Mouse (Mus musculus): ENCODE measurements around the gene Gna15.

Gna15 gene

DNA sequence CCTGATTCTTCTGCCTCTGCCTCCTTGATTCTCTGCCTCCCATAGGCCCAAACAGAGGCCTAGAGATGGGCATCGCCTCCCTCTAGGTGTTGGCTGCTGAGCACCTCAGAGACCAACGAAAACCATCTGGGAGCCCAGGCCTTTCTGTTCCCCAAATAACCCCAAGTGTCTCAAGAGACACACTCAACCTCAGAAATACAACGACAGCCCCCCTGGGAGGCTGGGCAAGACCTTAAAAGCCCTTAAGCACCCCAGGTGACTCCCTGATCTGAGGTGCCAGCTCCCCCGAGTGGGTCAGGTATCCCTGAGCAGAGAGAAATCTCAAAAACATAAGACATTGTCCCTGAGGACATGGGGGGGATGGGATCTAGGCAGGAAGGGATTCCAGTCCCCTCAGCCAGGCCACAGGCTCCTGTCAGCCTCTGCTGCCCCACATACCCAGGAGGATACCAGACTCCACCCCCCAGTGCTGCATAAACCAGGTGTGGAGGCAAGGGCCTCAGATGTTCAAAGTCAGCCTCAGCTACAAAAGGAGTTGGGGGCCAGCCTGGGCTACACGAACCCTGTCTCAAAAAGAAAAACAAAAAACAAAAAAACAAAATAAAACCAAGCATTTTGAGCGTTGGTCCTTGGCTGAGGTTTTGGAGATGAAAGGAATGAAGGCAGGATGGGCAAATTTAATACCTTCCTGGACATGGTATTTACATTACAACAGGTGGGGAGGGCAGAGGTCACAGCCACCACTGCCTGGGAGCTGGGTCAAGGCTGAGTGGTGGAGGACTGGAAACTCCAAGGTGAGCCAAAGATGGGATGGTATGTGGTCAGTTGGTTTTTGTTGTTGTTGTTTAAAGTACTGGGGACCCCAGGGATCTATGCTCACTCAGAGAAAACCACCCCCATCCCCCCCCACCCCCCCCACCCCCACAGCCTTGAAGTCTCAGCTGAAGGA, 30.1 kb upstream of the Gna15 start:
- DNase-seq = no peak

DNA sequence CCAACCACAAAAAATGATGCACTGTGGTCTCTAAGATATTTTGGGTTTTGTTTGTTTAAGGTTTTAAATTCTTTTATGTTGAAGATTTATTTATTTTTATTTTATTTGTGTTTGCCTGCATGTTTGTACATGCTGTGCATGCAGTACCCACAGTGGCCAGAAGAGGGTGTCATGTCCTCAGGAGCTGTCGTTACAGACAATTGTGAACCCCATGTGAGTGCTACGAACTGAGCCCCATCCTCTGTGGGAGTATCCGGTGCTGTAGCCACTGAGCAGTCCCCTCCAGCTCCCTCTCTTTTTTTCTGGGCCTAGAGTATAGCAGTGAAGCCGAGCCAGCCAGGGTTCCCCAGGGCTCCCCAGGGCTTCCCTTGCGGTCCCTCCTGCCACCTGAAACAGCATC, 29.2 kb upstream of the Gna15 start:
- DNase-seq = peak in 1 of 2 experiments; percentile 74

DNA sequence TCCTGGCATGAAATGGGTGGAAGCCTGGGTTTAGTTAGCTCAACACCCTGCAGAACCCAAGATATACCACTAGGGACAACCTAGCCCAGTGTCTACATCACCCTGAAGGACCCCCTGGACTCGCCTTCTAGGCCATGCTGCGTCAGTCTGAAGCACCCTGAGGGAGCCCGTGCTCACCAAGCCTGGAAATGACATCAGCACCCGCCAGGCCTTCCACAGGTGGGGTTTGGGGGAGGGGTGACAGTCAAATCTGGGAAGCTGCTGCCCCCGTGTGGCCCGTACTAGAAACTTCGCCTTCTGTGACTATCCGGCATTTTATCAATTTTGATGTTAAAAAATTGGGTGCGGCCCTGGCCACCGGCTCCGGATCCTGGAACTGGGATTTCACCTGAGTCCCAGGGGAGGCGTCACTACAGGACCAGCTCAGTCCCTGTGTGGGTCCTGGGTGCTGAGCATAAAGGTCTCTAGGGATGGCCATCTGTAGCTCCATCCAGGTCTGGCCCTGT, 27.6 kb upstream of the Gna15 start:
- peak; percentile 89 to 93 for DNase-seq

DNA sequence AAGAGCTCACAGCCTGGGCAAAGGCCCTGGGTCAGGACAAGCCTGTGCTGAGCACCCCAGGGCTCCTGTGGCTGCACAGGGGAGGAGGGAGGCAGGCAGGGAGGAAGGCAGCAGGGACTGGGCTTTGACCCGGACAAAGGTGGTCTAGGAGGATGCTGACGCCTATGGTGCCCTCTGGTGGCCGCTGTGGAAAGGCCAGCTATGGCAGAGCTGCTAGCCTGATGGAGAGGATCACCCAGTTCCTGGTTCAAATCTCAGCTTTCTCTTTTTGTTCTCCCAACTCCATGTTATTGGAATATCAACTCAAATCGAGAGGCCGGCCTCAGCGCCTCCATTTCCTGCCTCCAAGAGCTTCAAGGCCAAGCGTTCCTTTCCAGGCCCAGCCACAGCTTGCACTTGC, 26.2 kb upstream of the Gna15 start:
- peak; percentile 85 to 86 for DNase-seq

GRCm38 (mm10) chr10:81548944-81549343, 24.9 kb upstream of the Gna15 start:
- DNase-seq = no peak

- no peak for DNase-seq
These were observed 23.0 kb upstream of the Gna15 start for GRCm38 (mm10) chr10:81546788-81547571.

- DNase-seq = no peak
These were observed 22.3 kb upstream of the Gna15 start for GRCm38 (mm10) chr10:81546332-81546731.

DNA sequence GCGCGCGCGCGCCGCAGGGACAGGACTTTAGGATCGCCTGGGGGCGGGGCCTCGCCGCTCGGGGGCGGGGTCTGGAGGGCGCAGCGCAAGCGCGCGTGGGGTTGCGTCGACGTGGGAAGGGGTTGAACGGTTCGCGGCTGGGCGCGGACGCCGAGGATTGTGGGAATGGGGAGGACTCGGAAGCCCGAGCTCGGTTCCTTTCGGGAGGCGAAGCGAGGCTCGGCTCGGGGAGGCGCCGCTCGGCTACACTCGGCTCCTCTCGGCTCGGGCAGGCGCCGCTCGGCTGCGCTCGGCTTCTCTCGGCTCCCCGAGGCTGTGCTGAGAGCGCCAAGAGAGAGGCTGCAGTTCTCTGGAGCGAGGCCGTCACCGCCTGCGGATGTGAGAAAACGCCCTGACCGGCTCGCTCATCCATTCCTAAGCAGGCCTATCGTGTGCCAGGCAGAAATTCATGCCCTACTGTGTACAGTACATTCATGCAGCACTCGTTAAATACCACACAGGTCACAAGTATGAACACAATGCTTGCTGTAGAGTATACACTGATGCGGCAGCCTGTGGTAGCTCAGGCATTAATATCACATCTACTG, 21.2 kb upstream of the Gna15 start, which contains the start of gene Gna11:
Gene Gna11 (minus strand): TSS at position 30 of the 587 bp plus-strand sequence.
- peak; percentile 100 for DNase-seq

DNA sequence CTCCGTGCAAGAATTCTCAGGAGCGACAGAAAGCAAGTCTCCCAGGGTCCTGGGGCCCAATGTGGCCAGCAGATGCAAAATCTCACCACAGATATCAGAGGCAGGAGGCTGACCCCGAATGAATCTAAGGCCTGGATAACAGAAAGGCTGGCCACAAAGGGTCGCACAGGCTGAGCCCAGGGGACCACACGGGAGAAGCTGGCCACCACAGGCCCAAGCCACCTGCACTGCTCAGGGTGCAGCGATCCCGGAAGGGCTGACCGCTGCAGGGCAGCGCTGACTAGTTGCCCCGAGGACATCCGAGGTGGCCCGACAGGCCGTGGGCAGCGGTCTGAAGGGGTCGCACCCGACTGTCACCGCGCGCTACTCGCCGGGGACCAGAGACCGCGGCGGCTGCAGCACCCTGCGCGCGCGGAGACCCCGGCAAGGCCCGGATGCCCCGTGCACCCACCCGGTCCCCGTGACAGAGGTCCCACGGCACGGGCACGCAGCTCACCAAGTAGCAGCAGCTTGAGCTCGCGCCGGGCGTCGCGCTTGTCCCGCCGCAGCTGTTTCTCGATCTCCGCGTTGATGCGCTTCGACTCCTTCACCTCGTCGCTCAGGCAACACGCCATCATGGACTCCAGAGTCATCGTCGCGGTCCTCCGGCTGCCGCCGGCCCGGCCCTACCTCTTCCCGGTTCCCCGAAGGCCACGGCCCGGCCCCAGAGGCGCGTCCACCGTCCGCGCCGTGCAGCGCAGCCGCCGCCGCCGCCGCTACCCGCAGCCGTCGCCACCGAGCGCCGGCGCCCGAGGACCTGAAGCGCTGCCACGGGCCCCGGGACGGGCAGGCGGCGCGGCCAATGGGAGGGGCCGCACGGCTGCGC, 20.5 kb upstream of the Gna15 start:
- DNase-seq = no peak

DNA sequence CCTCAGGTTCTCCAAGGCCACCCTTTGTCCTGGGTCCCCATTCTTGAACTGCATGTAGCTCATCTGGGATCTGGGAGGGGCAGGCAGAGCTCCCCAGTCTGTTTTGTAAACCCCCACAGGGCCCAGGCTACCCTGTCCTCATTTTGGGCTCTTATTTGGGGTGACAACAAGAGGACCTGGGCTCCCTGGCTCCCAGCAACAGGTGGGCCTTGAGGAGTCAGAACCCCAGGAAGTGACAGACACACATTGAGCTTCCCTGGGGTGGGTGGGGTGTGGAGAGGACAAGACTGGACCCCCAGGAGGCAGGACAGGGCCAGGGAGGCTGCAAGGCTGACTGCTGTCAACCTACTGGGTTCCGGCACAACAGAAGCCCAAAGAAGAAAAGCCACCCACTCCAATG, 19.6 kb upstream of the Gna15 start:
- DNase-seq = peak in 1 of 2 experiments; percentile 56

DNA sequence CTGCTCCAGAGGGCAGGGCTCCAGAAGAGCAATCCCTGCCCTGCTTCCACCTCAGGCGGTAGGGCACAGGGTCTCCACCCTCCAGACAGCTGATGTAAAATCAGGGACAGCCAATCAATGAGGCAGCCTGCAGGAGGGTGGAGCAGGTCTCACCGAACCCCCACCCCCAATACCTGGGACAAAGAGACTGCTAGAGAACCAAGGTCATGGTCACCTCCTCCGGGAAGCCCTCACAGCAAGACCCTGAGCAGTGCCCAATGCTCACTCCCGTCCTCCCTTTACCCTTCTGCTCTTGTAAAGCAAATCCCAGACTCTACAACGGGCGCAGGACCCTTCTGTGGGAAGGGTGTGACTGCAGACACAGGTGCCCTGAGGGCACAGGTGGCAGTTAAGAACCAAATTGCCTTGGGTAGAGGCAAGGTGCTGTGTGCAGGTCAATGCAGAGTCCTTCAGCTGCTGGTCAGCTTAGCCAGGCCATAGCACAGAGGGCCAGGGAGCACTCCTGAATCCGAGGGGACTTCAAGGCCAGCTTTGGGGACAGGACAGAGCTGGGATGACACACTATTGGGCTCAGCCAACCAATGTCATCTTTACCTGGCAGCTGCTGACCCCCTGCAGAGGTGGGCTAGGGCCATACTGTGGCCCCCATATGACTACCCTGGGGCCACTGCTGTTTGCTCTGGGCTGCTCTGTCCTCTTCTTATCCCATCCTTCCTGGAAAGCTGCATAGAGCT, 18.9 kb upstream of the Gna15 start:
- no peak for DNase-seq

DNA sequence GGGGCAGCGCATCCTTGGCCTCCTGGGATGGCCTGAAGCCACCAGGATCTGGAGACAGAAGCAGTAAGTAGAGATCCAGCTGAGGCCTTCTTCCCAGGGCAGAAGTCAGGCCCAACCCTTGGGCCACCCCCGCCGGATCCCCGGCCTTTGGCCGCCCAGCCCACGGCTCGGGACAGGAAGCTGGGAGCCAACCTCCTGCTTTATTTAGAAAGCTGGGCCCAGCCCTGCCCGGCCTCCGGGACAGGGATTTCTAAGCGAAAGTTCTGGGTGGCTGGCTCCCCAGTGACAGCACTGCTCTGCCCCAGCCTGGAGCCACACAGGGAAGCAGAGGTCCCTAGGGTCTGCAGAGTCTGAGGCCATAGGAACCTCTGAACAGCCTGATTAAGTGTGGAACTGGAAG, 17.8 kb upstream of the Gna15 start:
- no peak for DNase-seq

DNA sequence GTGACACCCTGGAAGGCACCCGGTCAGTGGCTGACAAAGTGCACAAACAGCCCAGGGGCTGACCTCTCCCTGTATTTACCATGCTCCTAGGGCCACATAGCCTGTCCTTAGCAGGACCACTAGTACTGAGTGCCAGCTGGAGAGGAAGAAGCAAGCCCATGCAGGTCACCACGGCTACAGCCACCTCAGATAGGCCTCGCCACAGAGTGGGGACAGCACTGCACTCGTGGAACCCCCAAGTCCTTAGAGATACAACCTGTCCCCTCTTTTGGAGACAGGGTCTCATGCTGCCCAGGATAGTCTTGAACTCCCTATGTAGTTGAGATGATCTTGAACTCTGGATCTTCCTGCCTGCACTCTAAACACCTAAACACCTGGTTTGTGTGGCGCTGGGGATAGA, 17.3 kb upstream of the Gna15 start:
- DNase-seq = no peak

GRCm38 (mm10) chr10:81538321-81539048, 14.5 kb upstream of the Gna15 start:
- no peak for DNase-seq

- no peak for DNase-seq
These were observed 13.4 kb upstream of the Gna15 start for GRCm38 (mm10) chr10:81537429-81537828.

DNA sequence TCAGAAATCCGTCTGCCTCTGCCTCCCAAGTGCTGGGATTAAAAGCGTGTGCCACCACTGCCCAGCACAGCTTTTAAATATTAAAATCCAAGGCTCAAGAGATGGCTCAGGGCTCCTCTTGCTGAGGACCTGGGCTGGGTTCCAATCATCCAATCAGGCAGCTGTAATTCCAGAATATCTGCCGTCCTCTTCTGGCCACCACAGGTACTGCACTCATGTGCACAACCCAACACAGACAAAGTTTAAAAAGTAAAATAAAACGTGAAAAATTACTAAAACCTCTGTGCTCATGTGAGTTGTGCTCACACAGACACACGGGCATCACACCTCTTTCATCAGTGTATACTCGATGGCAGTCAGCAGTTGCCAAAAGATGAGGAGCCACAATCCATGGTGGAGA, 12.7 kb upstream of the Gna15 start:
- peak; percentile 63 to 78 for DNase-seq

- DNase-seq = no peak
These were observed 10.8 kb upstream of the Gna15 start for GRCm38 (mm10) chr10:81534826-81535225.

DNA sequence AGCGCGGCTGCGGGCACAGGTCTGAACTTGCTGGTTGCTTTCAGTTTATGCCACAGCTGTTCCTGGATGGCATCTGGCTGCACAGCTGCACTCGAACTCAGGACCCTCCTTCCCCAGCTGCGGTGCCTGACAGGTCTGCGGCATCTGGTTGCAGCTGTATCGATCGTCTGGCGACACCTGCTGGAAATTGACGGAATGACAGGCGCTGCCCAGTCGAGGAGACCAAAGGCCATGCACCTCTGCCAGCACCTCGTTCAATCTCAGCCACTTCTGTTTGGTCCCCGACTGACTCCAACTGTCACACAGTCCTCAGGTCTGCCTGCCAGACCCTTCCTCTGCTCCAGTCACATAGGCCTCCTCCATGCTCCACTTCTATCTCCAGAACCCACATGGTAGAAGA, 2.8 kb upstream of the Gna15 start:
- peak; percentile 80 to 85 for DNase-seq

DNA sequence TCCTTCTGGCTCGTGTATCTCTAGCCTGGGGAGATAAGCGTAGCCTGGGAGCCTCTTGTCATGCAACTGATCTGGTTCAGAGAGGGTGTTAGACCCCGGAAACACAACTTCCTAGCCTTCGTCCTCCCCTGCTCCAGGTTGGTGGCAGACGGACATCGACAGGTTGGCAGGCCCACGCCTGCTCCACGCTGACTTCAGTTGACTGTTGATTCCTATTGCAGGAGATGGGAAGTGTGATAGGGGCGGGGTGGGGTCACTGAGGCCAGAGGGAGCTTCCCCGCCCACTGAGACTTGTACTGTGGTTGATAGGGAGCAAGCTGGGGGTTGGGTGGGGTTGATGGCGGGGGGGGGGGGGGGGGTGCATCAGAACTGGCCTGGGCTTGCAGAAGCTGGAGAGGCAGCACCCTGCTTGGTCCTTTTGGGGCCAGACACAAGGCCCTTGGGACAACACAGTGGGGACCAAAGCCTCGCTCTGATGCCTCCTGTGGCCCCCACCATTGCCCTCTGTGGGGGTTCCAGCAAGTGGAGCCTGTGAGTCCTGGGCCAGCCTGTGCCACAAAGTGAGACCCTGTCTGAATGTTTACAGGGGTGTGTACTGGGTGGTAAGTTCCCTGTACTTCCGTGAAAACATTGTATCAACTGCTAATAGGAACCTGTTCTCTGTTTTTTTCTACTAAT, 1.1 kb upstream of the Gna15 start:
- no peak for DNase-seq

- DNase-seq = no peak
These were observed 455 bp downstream of the Gna15 start for GRCm38 (mm10) chr10:81523570-81523969.
